Mouse (Mus musculus) ES-Bruce4 (cell line): ENCODE measurements at regions not wholly inside any gene's neighbourhood (a gene's known extent, or its start where the extent isn't known, plus 50 kb on each side); places are given as distances from the start of the nearest gene placed in this dataset.

Source experiments
- CTCF ChIP-seq: IDR thresholded peaks from one replicate; pipeline ENCODE4 v1.8.1; 2011; ENCODE audit warnings: low read depth, low read length
- POLR2A ChIP-seq: IDR thresholded peaks from one replicate; pipeline ENCODE4 v1.8.1; 2011; ENCODE audit warnings: low read length; ENCODE audit not compliant: insufficient read depth

GRCm38 (mm10) chr10:119363616-119364015 lies 90.0 kb upstream of the Grip1 start:
- TF ChIP-seq POLR2A (no peak), CTCF (no peak)
